Mouse (Mus musculus) hindbrain, embryonic 14.5 days (tissue): ENCODE results near the gene Tuft1. TPM values are rescaled to one million over a fixed set of nuclear protein-coding genes. Genes with fewer than 3 reads are reported as not detected.

Experiments used
- ATAC-seq: fragments of 200-750 bp; cut with Nextera tagmentation; 2 replicates; pipeline ENCODE4 v1.8.0; 2017; ENCODE audit warnings: moderate number of reproducible peaks, mild to moderate bottlenecking, moderate TSS enrichment, moderate library complexity; ENCODE audit not compliant: low FRiP score
- DNase-seq: peaks from one replicate; pipeline ENCODE4 v3.0.0-alpha.2; 2015; ENCODE audit warnings: low spot score
- H3K27ac ChIP-seq: fragments of 300-500 bp; sonication (generic); 2 replicates; pipeline ENCODE4 v1.5.1; 2014; ENCODE audit warnings: mild to moderate bottlenecking, moderate library complexity
- H3K27me3 ChIP-seq: fragments of 300-500 bp; sonication (generic); 2 replicates; pipeline ENCODE4 v1.6.1; 2014; ENCODE audit warnings: mild to moderate bottlenecking, low read length, mixed read lengths; ENCODE audit not compliant: control insufficient read depth, insufficient read depth
- H3K36me3 ChIP-seq: fragments of 300-500 bp; sonication (generic); replicated peaks from 2 replicates; pipeline ENCODE4 v1.6.1; 2014; ENCODE audit not compliant: control insufficient read depth, insufficient read depth
- H3K4me1 ChIP-seq: fragments of 300-500 bp; sonication (generic); replicated peaks from 2 replicates; pipeline ENCODE4 v1.6.1; 2014; ENCODE audit warnings: antibody characterized with exemption, low read length, mixed read lengths; ENCODE audit not compliant: control insufficient read depth, insufficient read depth
- H3K4me2 ChIP-seq: fragments of 300-500 bp; sonication (generic); replicated peaks from 2 replicates; pipeline ENCODE4 v1.6.1; 2014; ENCODE audit warnings: mild to moderate bottlenecking, moderate library complexity
- H3K4me3 ChIP-seq: fragments of 300-500 bp; sonication (generic); replicated peaks from 2 replicates; pipeline ENCODE4 v1.5.1; 2014; ENCODE audit warnings: mild to moderate bottlenecking, low read length
- H3K9ac ChIP-seq: fragments of 300-500 bp; sonication (generic); 2 replicates; pipeline ENCODE4 v1.6.1; 2014
- H3K9me3 ChIP-seq: fragments of 300-500 bp; sonication (generic); 2 replicates; pipeline ENCODE4 v1.6.1; 2016; ENCODE audit warnings: low read length; ENCODE audit not compliant: control insufficient read depth
- WGBS: fragments of 180-500 bp; shearing (Covaris S2); extraction: QIAGEN DNeasy Blood & Tissue Kit; methylation state at CpG from one replicate; pipeline ENCODE4 v1.1.7; 2014; 5-methylcytosine and 5-hydroxymethylcytosine counted together
- polyA plus RNA-seq: library from polyadenylated mRNA; unstranded; fragments of >200 nt; fragmentation: Nextera tagmentation; extraction: Ambion mirVana; gene quantifications from 2 replicates; pipeline ENCODE4 v1.2.1, GENCODE M21; 2014

Gene Tuft1
- polyA plus RNA-seq, 1 experiment from 2014 or later, result 7.2 TPM

DNA sequence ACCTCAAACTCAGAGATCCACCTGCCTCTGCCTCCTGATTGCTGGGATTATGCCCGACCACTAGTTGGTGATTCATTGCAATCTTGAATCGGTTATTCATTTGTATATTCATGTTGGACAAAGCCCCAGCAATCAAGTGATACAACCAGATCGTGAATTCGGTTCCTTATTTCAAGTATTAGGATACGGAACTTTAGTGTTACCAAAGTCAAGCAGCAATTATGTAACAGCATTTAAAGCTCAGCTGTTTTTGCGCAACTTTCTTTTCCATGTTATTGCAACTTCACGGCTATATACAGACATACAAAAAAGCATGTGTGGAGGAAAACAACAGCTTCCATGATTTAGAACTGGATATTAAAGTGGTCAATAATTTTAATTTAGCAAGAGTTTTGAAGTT, 75.7 kb downstream of the Tuft1 start:
- Histone ChIP-seq H3K27me3 (no peaks in the 10 kb centered on the region), H3K9me3 (no peaks in the 10 kb centered on the region), H3K4me2 (no peak overlapping the region), H3K4me3 (peak overlapping the region; percentile 92; the same call in 1 of the 2 replicates), H3K4me1 (peaks cover 22% of the 10 kb centered on the region), H3K9ac (no peak overlapping the region), H3K27ac (no peak overlapping the region), H3K36me3 (no peaks in the 10 kb centered on the region)
- no peak for ATAC-seq
- WGBS, result 72% methylated on average over 7 of the region's 7 CpGs
- DNase-seq, result no peak

DNA sequence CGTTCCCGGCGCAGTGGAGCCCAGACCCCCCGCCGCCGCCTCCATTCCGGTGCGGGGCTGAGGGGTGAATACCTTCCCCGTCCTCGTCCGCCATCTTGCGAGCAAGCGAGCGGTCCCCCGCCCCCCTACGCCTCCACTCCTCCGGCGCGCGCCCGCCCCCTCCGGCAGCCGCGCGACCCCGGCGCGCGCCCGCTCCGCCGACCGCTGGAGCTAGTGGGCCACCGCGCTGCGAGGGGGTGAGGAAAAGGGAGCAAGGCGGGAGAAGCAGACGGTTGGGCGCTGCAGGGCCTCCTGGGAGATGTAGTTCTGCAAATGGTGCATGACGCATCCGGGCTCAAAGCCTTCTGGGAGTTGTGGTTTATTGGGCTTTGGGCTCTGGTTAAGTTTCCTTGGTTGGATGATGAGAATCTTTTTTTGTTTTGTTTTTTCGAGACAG, 76.2 kb downstream of the Tuft1 start, which contains the start of gene Snx27:
Gene Snx27 (minus strand): TSS at position 261 of the 436 bp plus-strand sequence.
- peak within 1 kb of the TSS; percentile 94 for H3K27ac ChIP-seq
- peaks cover 22% of the 10 kb centered on the region for H3K4me1 ChIP-seq
- under 1% methylated on average over 32 of the region's 42 CpGs for WGBS
- H3K4me3 ChIP-seq, result peak within 1 kb of the TSS; percentile 92
- ATAC-seq (peak; percentile 98), DNase-seq (peak; percentile 96)
- no peaks in the 10 kb centered on the region for H3K27me3 ChIP-seq
- no peaks in the 10 kb centered on the region for H3K36me3 ChIP-seq
- H3K9me3 ChIP-seq, result no peaks in the 10 kb centered on the region
- peak within 1 kb of the TSS; percentile 85 for H3K9ac ChIP-seq
- H3K4me2 ChIP-seq, result peak within 1 kb of the TSS; percentile 83

DNA sequence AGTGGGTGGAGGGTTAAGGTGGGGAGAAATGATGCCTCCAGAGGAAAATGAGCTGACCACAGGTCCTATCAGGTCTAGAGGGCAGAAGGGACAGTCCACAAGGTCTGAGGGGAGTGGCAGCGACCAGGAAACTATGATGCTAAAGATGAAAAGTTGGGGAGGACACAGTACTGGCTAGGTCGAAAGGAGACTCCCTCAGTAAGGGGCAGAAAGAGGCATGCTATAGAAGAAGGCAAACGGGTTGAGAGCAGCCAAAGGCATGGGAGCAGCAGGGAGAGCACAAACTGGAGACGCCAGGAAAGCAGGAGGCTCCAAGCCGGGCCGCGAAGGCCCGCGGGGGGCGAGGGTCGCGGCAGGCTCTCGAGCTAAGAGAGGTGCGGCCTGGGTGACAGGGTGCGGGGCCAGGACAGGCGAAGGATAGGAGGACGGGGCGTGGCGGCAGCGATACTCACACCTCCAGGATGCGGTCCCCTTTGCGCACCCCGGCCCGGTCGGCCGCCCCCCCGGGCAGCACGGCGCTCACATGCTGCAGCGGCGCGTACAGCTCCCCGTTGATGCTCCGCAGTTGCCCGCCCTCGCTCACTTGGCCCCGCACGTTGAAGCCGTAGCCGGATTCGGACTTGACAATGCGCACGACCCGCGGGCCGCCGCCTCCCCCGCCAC, 76.7 kb downstream of the Tuft1 start:
- DNase-seq (no peak), ATAC-seq (peak; percentile 85)
- WGBS, result 0% methylated on average over 36 of the region's 48 CpGs

DNA sequence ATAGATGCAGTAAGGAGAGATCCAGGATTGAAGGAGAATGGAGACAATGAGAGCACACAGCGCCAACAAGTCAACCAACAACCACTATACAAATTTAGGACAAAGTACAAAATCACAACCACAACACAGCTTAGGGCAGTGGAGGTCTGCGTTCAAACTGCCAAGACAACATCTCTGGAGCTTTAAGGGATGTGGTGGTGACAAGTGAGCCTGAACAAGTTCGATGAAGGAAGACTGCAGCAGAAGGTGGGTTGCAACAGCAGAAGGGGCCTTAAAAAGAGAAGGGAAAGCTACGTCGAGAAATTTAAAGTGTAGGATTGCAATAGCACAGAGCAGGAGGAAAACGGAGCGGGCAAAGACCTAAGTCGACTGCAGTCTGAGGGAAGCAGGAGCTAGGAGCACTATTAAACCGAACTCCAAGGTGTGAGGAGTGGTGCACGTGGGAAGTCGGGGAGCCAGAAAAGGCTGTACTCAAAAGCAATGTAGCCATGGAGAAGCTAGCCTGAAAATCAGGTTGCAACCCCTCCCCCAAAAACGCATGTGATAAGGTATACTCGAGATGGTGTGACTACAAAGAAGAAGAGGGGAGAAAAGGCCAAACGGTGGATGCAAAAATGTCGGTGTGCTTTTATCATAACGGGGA, 77.4 kb downstream of the Tuft1 start:
- Histone ChIP-seq H3K27me3 (no peaks in the 10 kb centered on the region), H3K4me3 (peak overlapping the region; percentile 92), H3K27ac (peak overlapping the region; percentile 7; the same call in 1 of the 2 replicates), H3K4me1 (peaks cover 22% of the 10 kb centered on the region), H3K9ac (peak overlapping the region; percentile 85), H3K36me3 (no peaks in the 10 kb centered on the region), H3K9me3 (no peaks in the 10 kb centered on the region), H3K4me2 (peak overlapping the region; percentile 83)
- DNase-seq (peak; percentile 30), ATAC-seq (no peak)
- WGBS, result 2% methylated on average over 16 of the region's 16 CpGs

More for the DNA sequence above, 76.7 kb downstream of the Tuft1 start:
- H3K27me3 ChIP-seq, result no peaks in the 10 kb centered on the region
- H3K4me1 ChIP-seq, result peaks cover 22% of the 10 kb centered on the region
- peak overlapping the region; percentile 83 for H3K4me2 ChIP-seq
- no peaks in the 10 kb centered on the region for H3K36me3 ChIP-seq
- peak overlapping the region; percentile 85 for H3K9ac ChIP-seq
- H3K4me3 ChIP-seq, result peak overlapping the region; percentile 92
- no peaks in the 10 kb centered on the region for H3K9me3 ChIP-seq
- peak overlapping the region; percentile 94 for H3K27ac ChIP-seq

DNA sequence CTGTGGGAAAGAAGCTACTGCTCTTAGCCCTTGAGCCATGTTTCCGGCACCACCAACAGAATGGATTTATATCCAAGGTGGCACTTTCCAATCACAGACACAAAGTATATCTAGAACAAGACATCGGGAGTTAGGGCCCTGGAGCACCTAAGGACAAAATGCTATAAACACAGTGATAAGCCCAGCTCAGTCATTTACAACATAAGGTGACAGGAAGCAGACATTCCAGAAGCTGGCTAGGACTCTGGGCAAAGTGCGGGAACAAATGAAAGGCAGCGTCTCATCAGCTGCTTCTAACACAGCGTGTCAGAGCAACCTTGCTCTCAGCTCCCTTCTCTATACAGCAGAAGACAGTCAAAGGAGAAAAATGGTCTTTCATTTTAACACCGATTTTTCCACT, 84.2 kb downstream of the Tuft1 start:
- no peak overlapping the region for H3K4me3 ChIP-seq
- no peak overlapping the region for H3K9ac ChIP-seq
- DNase-seq, result no peak
- H3K36me3 ChIP-seq, result no peaks in the 10 kb centered on the region
- H3K4me1 ChIP-seq, result peaks cover 10% of the 10 kb centered on the region
- H3K27ac ChIP-seq, result no peak overlapping the region
- H3K4me2 ChIP-seq, result no peak overlapping the region
- H3K9me3 ChIP-seq, result no peaks in the 10 kb centered on the region
- no peak for ATAC-seq
- H3K27me3 ChIP-seq, result no peaks in the 10 kb centered on the region
- WGBS, result 80% methylated on average over 6 of the region's 6 CpGs

DNA sequence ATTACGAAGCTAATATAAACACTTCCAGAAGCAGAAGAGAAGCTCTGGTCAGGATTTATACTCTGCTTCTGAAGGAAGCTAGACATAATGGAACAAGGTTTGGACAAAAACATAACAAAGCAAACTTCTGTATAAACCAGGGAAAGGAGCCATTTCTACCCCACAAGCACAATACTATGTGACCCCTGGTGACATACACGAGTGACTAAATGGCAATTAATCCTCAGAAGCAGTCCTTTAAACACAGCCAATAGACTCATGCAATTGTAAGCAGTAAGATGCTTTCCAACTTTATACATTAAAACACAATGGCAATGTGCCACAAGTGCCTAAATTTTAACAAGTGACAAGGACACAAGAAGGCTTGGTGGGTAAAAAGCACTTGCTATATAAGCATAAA, 91.4 kb downstream of the Tuft1 start:
- no peak overlapping the region for H3K27ac ChIP-seq
- no peaks in the 10 kb centered on the region for H3K27me3 ChIP-seq
- H3K9ac ChIP-seq, result no peak overlapping the region
- H3K4me2 ChIP-seq, result no peak overlapping the region
- DNase-seq (no peak), ATAC-seq (no peak)
- H3K36me3 ChIP-seq, result no peaks in the 10 kb centered on the region
- H3K4me3 ChIP-seq, result no peak overlapping the region
- H3K9me3 ChIP-seq, result no peaks in the 10 kb centered on the region
- 50% methylated on average over 2 of the region's 2 CpGs for whole genome bisulfite sequencing
- no peaks in the 10 kb centered on the region; the same call in 1 of the 2 replicates for H3K4me1 ChIP-seq

DNA sequence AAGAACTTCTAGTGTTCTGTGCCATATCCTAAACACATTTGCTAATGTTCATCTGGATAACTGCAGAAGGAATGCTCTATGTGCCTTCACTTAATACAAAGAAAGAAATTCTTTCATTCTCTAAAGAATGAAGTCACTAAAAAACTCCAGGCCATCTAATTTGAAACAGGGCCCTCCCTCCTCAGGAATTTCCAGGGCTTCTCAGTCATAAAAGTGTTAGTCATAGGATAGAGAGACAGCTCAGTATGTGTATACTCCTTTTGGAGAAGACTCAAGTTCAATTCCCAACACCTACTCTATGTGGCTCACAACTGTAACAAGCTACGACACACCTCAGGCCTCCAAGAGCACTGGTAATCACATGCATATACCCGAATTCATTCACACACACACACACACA, 93.1 kb downstream of the Tuft1 start:
- no peak overlapping the region for H3K4me2 ChIP-seq
- no peak overlapping the region for H3K4me3 ChIP-seq
- no peak overlapping the region for H3K9ac ChIP-seq
- H3K36me3 ChIP-seq, result peaks cover 8% of the 10 kb centered on the region; the same call in 1 of the 2 replicates
- 82% methylated on average over 2 of the region's 2 CpGs for WGBS
- no peak for DNase-seq
- no peak for ATAC-seq
- H3K4me1 ChIP-seq, result no peaks in the 10 kb centered on the region; the same call in 1 of the 2 replicates
- H3K27ac ChIP-seq, result no peak overlapping the region
- no peaks in the 10 kb centered on the region for H3K9me3 ChIP-seq
- no peaks in the 10 kb centered on the region for H3K27me3 ChIP-seq

DNA sequence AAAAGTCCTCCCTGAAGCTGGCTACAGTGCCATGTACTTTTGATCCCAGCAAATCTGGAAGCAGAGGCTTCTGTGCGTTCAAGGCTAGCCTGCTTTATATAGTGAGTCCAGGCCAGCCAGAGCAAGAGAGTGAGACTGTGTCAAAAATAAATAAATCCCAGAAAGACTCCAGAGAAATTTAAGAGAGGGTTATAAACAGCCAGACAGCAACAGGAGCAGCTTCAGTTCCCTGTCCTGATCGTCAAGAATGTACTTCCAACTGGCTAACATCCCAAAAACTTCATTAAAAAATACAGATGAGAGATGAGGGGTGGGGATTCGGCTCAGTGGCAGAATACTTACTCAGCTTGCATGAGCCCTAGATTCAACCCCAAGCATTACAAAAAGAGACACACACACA, 93.5 kb downstream of the Tuft1 start:
- no peaks in the 10 kb centered on the region; the same call in 1 of the 2 replicates for H3K4me1 ChIP-seq
- WGBS, result 76% methylated on average over 3 of the region's 3 CpGs
- peaks cover 8% of the 10 kb centered on the region; the same call in 1 of the 2 replicates for H3K36me3 ChIP-seq
- H3K9ac ChIP-seq, result no peak overlapping the region
- H3K9me3 ChIP-seq, result no peaks in the 10 kb centered on the region
- no peaks in the 10 kb centered on the region for H3K27me3 ChIP-seq
- H3K4me2 ChIP-seq, result no peak overlapping the region
- ATAC-seq, result no peak
- H3K4me3 ChIP-seq, result no peak overlapping the region
- DNase-seq, result no peak
- H3K27ac ChIP-seq, result no peak overlapping the region

DNA sequence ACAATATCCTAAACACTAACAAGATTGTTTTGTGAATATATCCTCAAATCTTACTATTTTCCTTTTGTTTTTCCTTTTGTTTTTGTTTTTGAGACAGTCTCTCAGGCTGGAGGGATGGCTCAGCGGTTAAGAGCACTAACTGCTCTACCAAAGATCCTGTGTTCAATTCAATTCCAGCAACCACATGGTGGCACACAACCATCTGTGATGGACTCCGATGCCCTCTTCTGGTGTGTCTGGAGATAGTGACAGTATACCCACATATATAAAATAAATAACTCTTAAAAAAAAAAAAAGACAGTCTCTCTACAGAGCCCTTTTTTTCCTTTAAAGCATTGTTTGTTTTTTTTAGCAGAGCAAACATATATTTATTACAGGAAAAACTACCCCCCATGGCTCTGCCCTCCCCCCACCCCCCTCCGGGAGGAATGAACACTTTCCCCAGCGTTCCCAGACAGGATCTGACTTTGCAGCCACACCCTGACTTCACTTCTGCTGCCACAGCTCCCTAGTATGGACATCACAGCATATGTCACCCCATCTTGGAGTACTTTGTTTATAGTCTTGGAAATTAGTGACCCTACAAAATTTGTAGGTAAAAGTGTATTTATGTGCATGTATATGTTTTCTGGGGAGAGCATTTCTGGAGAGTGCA, 94.2 kb downstream of the Tuft1 start:
- 88% methylated on average over 4 of the region's 4 CpGs for WGBS
- Histone ChIP-seq H3K4me2 (no peak overlapping the region), H3K4me3 (no peak overlapping the region), H3K27me3 (no peaks in the 10 kb centered on the region), H3K36me3 (peaks cover 15% of the 10 kb centered on the region), H3K9ac (no peak overlapping the region), H3K9me3 (no peaks in the 10 kb centered on the region), H3K4me1 (no peaks in the 10 kb centered on the region; the same call in 1 of the 2 replicates), H3K27ac (no peak overlapping the region)
- ATAC-seq (no peak), DNase-seq (no peak)
